Mouse (Mus musculus) heart, embryonic 14.5 days (tissue): ENCODE results near the gene Cybc1. TPM values are rescaled to one million over a fixed set of nuclear protein-coding genes. Genes with fewer than 3 reads are reported as not detected.

Experiments
- ATAC-seq: fragments of 200-750 bp; cut with Nextera tagmentation; 2 replicates; pipeline ENCODE4 v1.8.0; 2017; ENCODE audit warnings: low read depth, moderate TSS enrichment; ENCODE audit not compliant: insufficient number of reproducible peaks, insufficient read depth, low FRiP score
- H3K27ac ChIP-seq, 2 experiments: fragments of 200-500 bp in 1 of 2; fragments of 300-500 bp in 1 of 2; sonication (generic) in 1 of 2; replicated peaks in 1 of 2; 2 replicates each; pipeline ENCODE4 v1.5.1; 2012 to 2014; ENCODE audit warnings: low read depth in 2 of 2, low read length in 2 of 2, control low read depth in 1 of 2, mild to moderate bottlenecking in 1 of 2, mixed read lengths in 1 of 2; ENCODE audit not compliant: control insufficient read depth in 1 of 2, insufficient read depth in 1 of 2
- H3K27me3 ChIP-seq: fragments of 300-500 bp; sonication (generic); 2 replicates; pipeline ENCODE4 v1.6.1; 2014; ENCODE audit warnings: mild to moderate bottlenecking, low read length, control low read depth; ENCODE audit not compliant: control insufficient read depth, insufficient read depth
- H3K36me3 ChIP-seq: fragments of 300-500 bp; sonication (generic); 2 replicates; pipeline ENCODE4 v1.6.1; 2014; ENCODE audit warnings: mild to moderate bottlenecking, control low read depth, low read length, mixed read lengths; ENCODE audit not compliant: control insufficient read depth, insufficient read depth
- H3K4me1 ChIP-seq, 2 experiments: fragments of 200-500 bp in 1 of 2; fragments of 300-500 bp in 1 of 2; sonication (generic) in 1 of 2; 2 replicates each; pipeline ENCODE4 v1.6.1; 2012 to 2014; ENCODE audit warnings: low read length in 2 of 2, control low read depth in 1 of 2, mixed read lengths in 1 of 2; ENCODE audit not compliant: control insufficient read depth in 2 of 2, insufficient read depth in 2 of 2
- H3K4me2 ChIP-seq: fragments of 300-500 bp; sonication (generic); 2 replicates; pipeline ENCODE4 v1.6.1; 2014; ENCODE audit warnings: mild to moderate bottlenecking, low read length
- H3K4me3 ChIP-seq, 2 experiments: fragments of 200-500 bp in 1 of 2; fragments of 300-500 bp in 1 of 2; sonication (generic) in 1 of 2; 2 replicates each; pipeline ENCODE4 v1.5.1; 2012 to 2014; ENCODE audit warnings: low read length in 2 of 2, mild to moderate bottlenecking in 2 of 2, control low read depth in 1 of 2, low read depth in 1 of 2, moderate library complexity in 1 of 2; ENCODE audit not compliant: control insufficient read depth in 1 of 2, insufficient read depth in 1 of 2
- H3K9ac ChIP-seq: fragments of 300-500 bp; sonication (generic); 2 replicates; pipeline ENCODE4 v1.6.1; 2014; ENCODE audit warnings: mild to moderate bottlenecking, low read length
- H3K9me3 ChIP-seq: fragments of 300-500 bp; sonication (generic); 2 replicates; pipeline ENCODE4 v1.6.1; 2016; ENCODE audit warnings: low read length, control low read depth; ENCODE audit not compliant: control insufficient read depth
- WGBS: fragments of 180-500 bp; shearing (Covaris S2); extraction: QIAGEN DNeasy Blood & Tissue Kit; methylation state at CpG from one replicate; pipeline ENCODE4 v1.1.7; 2014; 5-methylcytosine and 5-hydroxymethylcytosine counted together
- polyA plus RNA-seq: library from polyadenylated mRNA; unstranded; fragments of >200 nt; fragmentation: Nextera tagmentation; extraction: Ambion mirVana; gene quantifications from 2 replicates; pipeline ENCODE4 v1.2.1, GENCODE M21; 2014

The Cybc1 gene
- polyA plus RNA-seq, 1 experiment from 2014 or later: 23.1 TPM

DNA sequence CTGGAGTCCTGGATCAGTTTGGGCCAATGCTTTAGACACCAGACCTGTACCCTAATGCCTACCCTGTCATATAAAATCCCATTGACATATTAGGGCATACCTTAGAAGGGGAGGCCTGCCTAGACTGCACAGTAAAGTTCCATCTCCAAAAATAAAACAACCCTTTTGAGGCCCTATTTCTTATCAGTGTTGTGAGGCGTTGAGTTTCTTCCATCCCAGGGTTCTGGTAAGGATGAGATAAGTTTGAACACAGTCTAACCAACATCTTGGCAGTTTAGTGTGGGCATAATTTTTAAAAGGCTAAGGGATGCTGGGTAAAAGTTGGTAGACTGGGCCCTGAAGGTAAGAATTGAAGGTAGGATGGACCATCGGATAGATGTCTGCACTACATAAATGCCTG is 10.5 kb upstream of the Cybc1 start:
- 58% methylated on average over 2 of the region's 2 CpGs for WGBS
- Histone ChIP-seq H3K4me3 (no peak overlapping the region), H3K9ac (no peak overlapping the region)

GRCm38 (mm10) chr11:121237345-121238128 is 8.4 kb upstream of the Cybc1 start:
- WGBS: 4% methylated on average over 28 of the region's 28 CpGs

More for the DNA sequence above, 10.5 kb upstream of the Cybc1 start:
- H3K4me1 ChIP-seq: peaks cover 4 to 25% of the 10 kb centered on the region in 2 experiments; a peak in 3 of 4 replicates
- ATAC-seq: no peak
- no peak overlapping the region; a peak in 1 of 4 replicates for H3K27ac ChIP-seq
- H3K9me3 ChIP-seq: no peaks in the 10 kb centered on the region
- peak overlapping the region; percentile 70 for H3K4me2 ChIP-seq
- H3K36me3 ChIP-seq: peaks cover 60% of the 10 kb centered on the region
- no peaks in the 10 kb centered on the region for H3K27me3 ChIP-seq

DNA sequence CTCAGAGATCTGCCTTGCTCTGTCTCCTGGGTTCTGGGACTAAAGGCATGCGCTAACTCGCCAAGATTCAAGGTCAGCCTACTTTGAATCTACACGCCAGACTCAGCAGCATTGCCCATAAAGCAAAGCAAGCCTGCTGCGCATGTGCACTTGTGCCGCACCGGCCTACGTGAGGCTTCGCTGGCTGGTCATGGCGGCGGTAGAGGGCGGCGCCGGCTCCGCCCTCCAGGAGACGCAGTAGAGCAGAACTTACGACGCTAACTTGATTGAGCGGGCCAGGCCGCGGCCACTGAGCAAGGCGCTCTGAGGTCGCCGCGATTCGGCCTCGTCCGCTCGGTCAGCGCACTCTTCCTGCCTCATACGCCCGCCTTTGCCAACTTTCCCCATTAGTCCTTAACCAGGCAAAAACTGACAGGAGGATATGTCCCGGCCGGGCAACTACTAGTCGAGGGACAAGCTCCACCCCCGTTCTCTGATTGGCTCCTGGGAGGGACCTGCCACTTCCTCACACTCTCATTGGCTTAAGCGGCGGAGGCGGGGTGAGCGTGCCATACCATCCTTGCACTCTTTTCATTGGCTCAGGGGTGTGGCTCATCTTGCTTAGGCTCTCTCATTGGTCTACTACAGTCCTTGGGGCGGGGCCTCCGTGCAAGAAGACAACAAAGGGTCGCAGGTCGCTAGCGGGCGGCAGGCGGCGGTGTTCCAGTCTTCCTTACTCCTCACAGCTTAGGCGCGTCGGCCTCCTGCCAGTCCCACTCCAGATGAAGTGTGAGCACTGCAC is 7.6 kb upstream of the Cybc1 start, which contains the start of gene Narf:
Gene Narf (plus strand): TSS at position 690 of the 781 bp plus-strand sequence.
- Histone ChIP-seq H3K27me3 (no peaks in the 10 kb centered on the region), H3K27ac (peak within 1 kb of the TSS; percentile 97 to 100), H3K4me1 (peaks cover 9 to 38% of the 10 kb centered on the region in 2 experiments), H3K9me3 (no peaks in the 10 kb centered on the region), H3K4me2 (peak within 1 kb of the TSS; percentile 70), H3K36me3 (peaks cover 31% of the 10 kb centered on the region), H3K4me3 (peak within 1 kb of the TSS; percentile 82 to 95), H3K9ac (peak within 1 kb of the TSS; percentile 84)
- peak; percentile 100 for ATAC-seq
- under 1% methylated on average over 50 of the region's 50 CpGs for WGBS

More at GRCm38 (mm10) chr11:121237345-121238128, 8.4 kb upstream of the Cybc1 start:
- H3K4me2 ChIP-seq: peak overlapping the region; percentile 70
- H3K4me3 ChIP-seq: peak overlapping the region; percentile 82 to 95
- peak overlapping the region; percentile 96 to 97 for H3K27ac ChIP-seq
- H3K4me1 ChIP-seq: peaks cover 8 to 31% of the 10 kb centered on the region in 2 experiments
- peak overlapping the region; percentile 84 for H3K9ac ChIP-seq
- no peaks in the 10 kb centered on the region for H3K9me3 ChIP-seq
- H3K27me3 ChIP-seq: no peaks in the 10 kb centered on the region
- H3K36me3 ChIP-seq: peaks cover 39% of the 10 kb centered on the region
- ATAC-seq: no peak; the same call in 1 of the 2 replicates

DNA sequence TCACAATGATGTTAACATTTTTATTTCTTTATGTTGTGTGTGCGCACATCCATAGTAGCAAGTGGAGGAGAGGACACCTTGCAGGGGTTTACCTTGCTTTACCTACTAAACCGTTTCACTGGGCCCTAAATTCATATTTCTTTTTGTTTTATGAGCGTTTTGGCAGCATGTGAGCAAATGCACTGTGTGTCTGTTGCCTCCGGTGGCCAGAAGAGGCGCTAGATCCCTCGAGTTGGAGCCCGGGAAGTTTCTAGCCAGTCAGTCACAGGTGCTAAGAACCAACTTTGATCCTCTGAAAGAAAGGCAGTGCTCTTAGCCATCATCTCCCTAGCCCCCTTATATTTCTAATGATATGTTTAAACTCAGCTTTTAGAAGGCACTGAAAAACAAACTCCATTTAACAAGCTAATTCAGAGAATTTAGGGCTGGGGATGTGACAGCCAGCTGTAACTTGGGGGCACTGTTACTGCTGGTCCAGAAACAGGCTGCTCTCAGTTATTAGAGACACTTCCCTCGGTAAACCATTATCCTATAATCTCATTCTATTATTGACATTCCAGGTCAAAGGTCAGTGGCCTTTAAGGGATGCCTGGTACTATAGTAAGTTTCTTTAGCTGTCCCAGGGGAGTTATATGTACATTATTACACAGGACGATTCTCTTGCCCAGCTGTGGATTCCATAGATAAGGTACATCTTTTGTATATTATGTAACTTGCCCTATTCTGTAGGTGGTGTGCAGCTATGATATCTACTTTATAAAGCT is 6.5 kb upstream of the Cybc1 start:
- Histone ChIP-seq H3K27ac (peak overlapping the region; percentile 97 to 100; a peak in 3 of 4 replicates), H3K9me3 (no peaks in the 10 kb centered on the region), H3K9ac (no peak overlapping the region), H3K36me3 (peaks cover 20% of the 10 kb centered on the region), H3K4me2 (peak overlapping the region; percentile 52), H3K27me3 (no peaks in the 10 kb centered on the region), H3K4me1 (peaks cover 12 to 45% of the 10 kb centered on the region in 2 experiments), H3K4me3 (no peak overlapping the region)
- no peak for ATAC-seq
- 29% methylated on average over 9 of the region's 9 CpGs for WGBS

DNA sequence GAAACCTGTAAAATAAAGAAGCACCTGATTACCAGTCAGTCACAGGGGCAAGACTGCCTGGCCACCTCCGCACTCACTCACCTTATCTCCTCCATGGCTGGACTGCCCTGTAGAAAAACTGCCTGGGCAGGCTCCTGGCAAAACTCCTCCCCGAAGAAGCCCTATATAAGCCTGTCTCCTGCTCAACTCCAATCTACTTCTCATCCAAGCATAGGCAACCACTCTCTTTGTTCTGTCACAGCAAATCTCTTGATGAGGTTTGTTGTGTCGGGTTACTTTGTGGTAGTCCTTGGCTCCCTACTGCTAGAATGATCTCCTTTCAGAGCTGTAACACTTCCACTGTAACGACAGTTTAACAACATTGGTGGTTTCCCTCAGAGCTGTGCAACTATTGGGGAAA is 3.6 kb upstream of the Cybc1 start:
- Histone ChIP-seq H3K4me3 (no peak overlapping the region), H3K9me3 (no peaks in the 10 kb centered on the region), H3K4me2 (no peak overlapping the region), H3K9ac (no peak overlapping the region; the same call in 1 of the 2 replicates), H3K36me3 (no peaks in the 10 kb centered on the region), H3K27ac (peak overlapping the region; percentile 50 to 63), H3K27me3 (no peaks in the 10 kb centered on the region), H3K4me1 (peaks cover 17 to 39% of the 10 kb centered on the region in 2 experiments)
- ATAC-seq: no peak
- 13% methylated on average over 4 of the region's 4 CpGs for whole genome bisulfite sequencing

DNA sequence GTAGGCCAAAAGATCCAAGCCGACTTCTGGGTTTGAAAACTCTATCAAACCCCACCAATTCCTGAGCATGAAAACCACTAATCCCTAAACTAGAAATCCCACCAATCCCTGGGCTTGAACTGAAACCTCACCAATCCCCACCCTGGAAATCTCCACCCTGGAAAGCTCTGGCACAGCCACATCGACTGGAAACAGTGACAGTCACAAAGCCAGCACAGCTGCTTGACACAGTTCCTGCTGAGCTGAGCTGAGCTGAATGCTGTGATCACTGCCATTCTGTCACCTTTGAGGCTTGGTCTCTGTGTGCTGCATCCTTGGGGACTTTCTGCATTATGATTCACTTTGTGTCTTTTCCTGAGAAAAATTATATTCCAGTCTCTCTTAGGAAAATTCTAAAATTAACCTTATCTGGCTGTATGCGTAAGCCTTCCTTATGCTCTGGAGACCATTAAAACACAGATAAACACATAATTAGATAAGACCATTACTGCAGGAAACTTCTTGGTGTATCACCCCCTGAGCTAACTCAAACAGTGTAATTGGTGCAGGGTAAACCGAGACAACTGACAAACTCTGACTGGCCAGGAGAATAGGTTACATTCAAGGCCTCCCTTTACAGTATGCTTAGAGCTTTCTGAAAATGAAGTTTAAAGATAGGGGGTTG is 2.6 kb upstream of the Cybc1 start:
- Histone ChIP-seq H3K27me3 (no peaks in the 10 kb centered on the region), H3K4me1 (peaks cover 17 to 43% of the 10 kb centered on the region in 2 experiments), H3K36me3 (peaks cover 7% of the 10 kb centered on the region), H3K9me3 (no peaks in the 10 kb centered on the region), H3K4me3 (no peak overlapping the region), H3K4me2 (no peak overlapping the region), H3K27ac (peak overlapping the region; percentile 62 to 75), H3K9ac (peak overlapping the region; percentile 19; the same call in 1 of the 2 replicates)
- ATAC-seq: no peak
- WGBS: 26% methylated on average over 4 of the region's 4 CpGs
